Mouse (Mus musculus) kidney, embryonic 15.5 days (tissue): ENCODE data around the gene Spi1. TPM values are rescaled to one million over a fixed set of nuclear protein-coding genes. Genes with fewer than 3 reads are reported as not detected.

Experiments
- ATAC-seq: fragments of 200-750 bp; cut with Nextera tagmentation; replicated peaks from 2 replicates; pipeline ENCODE4 v1.8.0; 2017; ENCODE audit warnings: moderate TSS enrichment; ENCODE audit not compliant: low FRiP score
- H3K27ac ChIP-seq: fragments of 300-500 bp; sonication (generic); 2 replicates; pipeline ENCODE4 v1.5.1; 2015; ENCODE audit warnings: mild to moderate bottlenecking, inconsistent platforms
- H3K27me3 ChIP-seq: fragments of 300-500 bp; sonication (generic); 2 replicates; pipeline ENCODE4 v1.6.1; 2015; ENCODE audit warnings: inconsistent platforms
- H3K36me3 ChIP-seq: fragments of 300-500 bp; sonication (generic); 2 replicates; pipeline ENCODE4 v1.6.1; 2015; ENCODE audit warnings: inconsistent platforms
- H3K4me1 ChIP-seq: fragments of 300-500 bp; sonication (generic); 2 replicates; pipeline ENCODE4 v1.6.1; 2015; ENCODE audit warnings: inconsistent platforms
- H3K4me2 ChIP-seq: fragments of 300-500 bp; sonication (generic); 2 replicates; pipeline ENCODE4 v1.6.1; 2015; ENCODE audit warnings: moderate library complexity, mild to moderate bottlenecking, inconsistent platforms
- H3K4me3 ChIP-seq: fragments of 300-500 bp; sonication (generic); replicated peaks from 2 replicates; pipeline ENCODE4 v1.5.1; 2015; ENCODE audit warnings: mild to moderate bottlenecking, inconsistent platforms
- H3K9ac ChIP-seq: fragments of 300-500 bp; sonication (generic); 2 replicates; pipeline ENCODE4 v1.6.1; 2015; ENCODE audit warnings: mild to moderate bottlenecking, inconsistent platforms
- H3K9me3 ChIP-seq: fragments of 300-500 bp; sonication (generic); replicated peaks from 2 replicates; pipeline ENCODE4 v1.6.1; 2016; ENCODE audit warnings: inconsistent platforms
- WGBS: fragments of 180-500 bp; shearing (Covaris S2); methylation state at CpG from one replicate; pipeline ENCODE4 v1.1.7; 2015; ENCODE audit warnings: mixed read lengths; 5-methylcytosine and 5-hydroxymethylcytosine counted together
- polyA plus RNA-seq: library from polyadenylated mRNA; unstranded; fragments of >200 nt; fragmentation: Nextera tagmentation; extraction: Ambion mirVana; gene quantifications from 2 replicates; pipeline ENCODE4 v1.2.1, GENCODE M21; 2015

Spi1 gene
- polyA plus RNA-seq, 1 experiment from 2014 or later, result 5.4 TPM

- H3K36me3 ChIP-seq, result no peaks in the 10 kb centered on the region
- ATAC-seq, result no peak
- no peak overlapping the region for H3K4me3 ChIP-seq
- no peaks in the 10 kb centered on the region for H3K27me3 ChIP-seq
- WGBS, result 91% methylated on average over 14 of the region's 14 CpGs
- no peak overlapping the region for H3K27ac ChIP-seq
- no peak overlapping the region for H3K4me2 ChIP-seq
- H3K9me3 ChIP-seq, result no peaks in the 10 kb centered on the region
- no peak overlapping the region for H3K9ac ChIP-seq
- peaks cover 5% of the 10 kb centered on the region; the same call in 1 of the 2 replicates for H3K4me1 ChIP-seq
Observed at GRCm38 (mm10) chr2:91085494-91086391, 3.6 kb downstream of the Spi1 start.

- Histone ChIP-seq H3K27me3 (no peaks in the 10 kb centered on the region), H3K4me3 (no peak overlapping the region), H3K4me2 (no peak overlapping the region), H3K9ac (no peak overlapping the region), H3K36me3 (no peaks in the 10 kb centered on the region), H3K9me3 (no peaks in the 10 kb centered on the region), H3K4me1 (peaks cover 5% of the 10 kb centered on the region; the same call in 1 of the 2 replicates), H3K27ac (no peak overlapping the region)
- WGBS, result 73% methylated on average over 9 of the region's 9 CpGs
- no peak for ATAC-seq
Observed at GRCm38 (mm10) chr2:91086392-91087237, 4.4 kb downstream of the Spi1 start.

GRCm38 (mm10) chr2:91087453-91087852, 5.3 kb downstream of the Spi1 start:
- H3K27me3 ChIP-seq, result no peaks in the 10 kb centered on the region
- H3K36me3 ChIP-seq, result no peaks in the 10 kb centered on the region
- H3K9me3 ChIP-seq, result no peaks in the 10 kb centered on the region
- no peak overlapping the region for H3K4me3 ChIP-seq
- no peak overlapping the region for H3K9ac ChIP-seq
- H3K4me2 ChIP-seq, result no peak overlapping the region
- peaks cover 5% of the 10 kb centered on the region; the same call in 1 of the 2 replicates for H3K4me1 ChIP-seq
- WGBS, result 86% methylated on average over 9 of the region's 9 CpGs
- no peak for ATAC-seq
- H3K27ac ChIP-seq, result no peak overlapping the region

- WGBS, result 83% methylated on average over 9 of the region's 9 CpGs
- H3K36me3 ChIP-seq, result no peaks in the 10 kb centered on the region
- no peak overlapping the region for H3K4me3 ChIP-seq
- ATAC-seq, result no peak
- H3K4me2 ChIP-seq, result no peak overlapping the region
- H3K27me3 ChIP-seq, result no peaks in the 10 kb centered on the region
- H3K9ac ChIP-seq, result no peak overlapping the region
- no peaks in the 10 kb centered on the region; the same call in 1 of the 2 replicates for H3K4me1 ChIP-seq
- H3K9me3 ChIP-seq, result no peaks in the 10 kb centered on the region
- no peak overlapping the region for H3K27ac ChIP-seq
Observed at GRCm38 (mm10) chr2:91088987-91089386, 6.8 kb downstream of the Spi1 start.

GRCm38 (mm10) chr2:91090208-91090607, 8.0 kb downstream of the Spi1 start:
- WGBS, result 75% methylated on average over 6 of the region's 6 CpGs
- Histone ChIP-seq H3K4me2 (no peak overlapping the region), H3K4me1 (no peaks in the 10 kb centered on the region), H3K9me3 (no peaks in the 10 kb centered on the region), H3K27ac (no peak overlapping the region), H3K4me3 (no peak overlapping the region), H3K27me3 (no peaks in the 10 kb centered on the region), H3K9ac (no peak overlapping the region), H3K36me3 (no peaks in the 10 kb centered on the region)
- no peak for ATAC-seq

- H3K4me1 ChIP-seq, result no peaks in the 10 kb centered on the region
- no peak for ATAC-seq
Observed at GRCm38 (mm10) chr2:91090827-91091226, 8.6 kb downstream of the Spi1 start.

GRCm38 (mm10) chr2:91096524-91096923, 14.3 kb downstream of the Spi1 start:
- no peak overlapping the region for H3K9ac ChIP-seq
- H3K36me3 ChIP-seq, result no peaks in the 10 kb centered on the region
- 0 out of 2 replicates have a peak, but pooled peaks cover 3% of the 10 kb centered on the region for H3K4me1 ChIP-seq
- no peak overlapping the region for H3K4me3 ChIP-seq
- no peaks in the 10 kb centered on the region for H3K27me3 ChIP-seq
- H3K27ac ChIP-seq, result no peak overlapping the region
- ATAC-seq, result no peak
- no peaks in the 10 kb centered on the region for H3K9me3 ChIP-seq
- WGBS, result 65% methylated on average over 14 of the region's 14 CpGs
- no peak overlapping the region for H3K4me2 ChIP-seq

More at GRCm38 (mm10) chr2:91090827-91091226, 8.6 kb downstream of the Spi1 start:
- Histone ChIP-seq H3K27me3 (no peaks in the 10 kb centered on the region), H3K27ac (no peak overlapping the region), H3K9me3 (no peaks in the 10 kb centered on the region), H3K4me2 (no peak overlapping the region), H3K36me3 (no peaks in the 10 kb centered on the region), H3K9ac (no peak overlapping the region), H3K4me3 (no peak overlapping the region)
- WGBS, result 73% methylated on average over 6 of the region's 6 CpGs

- 0 out of 2 replicates have a peak, but pooled peaks cover 3% of the 10 kb centered on the region for H3K4me1 ChIP-seq
- no peak overlapping the region for H3K4me3 ChIP-seq
- no peak overlapping the region for H3K27ac ChIP-seq
- no peak overlapping the region for H3K9ac ChIP-seq
- H3K27me3 ChIP-seq, result no peaks in the 10 kb centered on the region
- H3K36me3 ChIP-seq, result no peaks in the 10 kb centered on the region
- H3K4me2 ChIP-seq, result no peak overlapping the region
- no peaks in the 10 kb centered on the region for H3K9me3 ChIP-seq
- ATAC-seq, result no peak
- 62% methylated on average over 10 of the region's 10 CpGs for WGBS
Observed at GRCm38 (mm10) chr2:91097015-91097414, 14.8 kb downstream of the Spi1 start.

- Histone ChIP-seq H3K9me3 (no peaks in the 10 kb centered on the region), H3K4me2 (no peak overlapping the region), H3K4me1 (0 out of 2 replicates have a peak, but pooled peaks cover 3% of the 10 kb centered on the region), H3K4me3 (no peak overlapping the region), H3K9ac (no peak overlapping the region), H3K36me3 (no peaks in the 10 kb centered on the region), H3K27me3 (0 out of 2 replicates have a peak, but pooled peaks cover 2% of the 10 kb centered on the region), H3K27ac (no peak overlapping the region)
- no peak for ATAC-seq
- 85% methylated on average over 2 of the region's 2 CpGs for WGBS
Observed at GRCm38 (mm10) chr2:91098156-91098555, 16.0 kb downstream of the Spi1 start.

- H3K9me3 ChIP-seq, result no peaks in the 10 kb centered on the region
- no peak overlapping the region for H3K27ac ChIP-seq
- no peak overlapping the region for H3K4me3 ChIP-seq
- H3K36me3 ChIP-seq, result no peaks in the 10 kb centered on the region
- no peak overlapping the region for H3K9ac ChIP-seq
- H3K27me3 ChIP-seq, result 0 out of 2 replicates have a peak, but pooled peaks cover 2% of the 10 kb centered on the region
- H3K4me2 ChIP-seq, result 0 out of 2 replicates have a peak overlapping the region, but pooled peaks have one; percentile 12
- peak; percentile 87 for ATAC-seq
- WGBS, result 6% methylated on average over 7 of the region's 7 CpGs
- 0 out of 2 replicates have a peak, but pooled peaks cover 3% of the 10 kb centered on the region for H3K4me1 ChIP-seq
Observed at GRCm38 (mm10) chr2:91101124-91101740, 19.0 kb downstream of the Spi1 start.

- Histone ChIP-seq H3K36me3 (no peaks in the 10 kb centered on the region), H3K4me1 (no peaks in the 10 kb centered on the region), H3K4me3 (no peak overlapping the region), H3K9ac (no peak overlapping the region), H3K27ac (no peak overlapping the region), H3K27me3 (no peaks in the 10 kb centered on the region), H3K4me2 (no peak overlapping the region), H3K9me3 (no peaks in the 10 kb centered on the region)
- no peak for ATAC-seq
- WGBS, result 85% methylated on average over 3 of the region's 3 CpGs
Observed at GRCm38 (mm10) chr2:91108156-91108555, 26.0 kb downstream of the Spi1 start.
